Mouse (Mus musculus): ENCODE measurements at regions not wholly inside any gene's neighbourhood (a gene's known extent, or its start where the extent isn't known, plus 50 kb on each side); places are given as distances from the start of the nearest gene placed in this dataset.

DNA sequence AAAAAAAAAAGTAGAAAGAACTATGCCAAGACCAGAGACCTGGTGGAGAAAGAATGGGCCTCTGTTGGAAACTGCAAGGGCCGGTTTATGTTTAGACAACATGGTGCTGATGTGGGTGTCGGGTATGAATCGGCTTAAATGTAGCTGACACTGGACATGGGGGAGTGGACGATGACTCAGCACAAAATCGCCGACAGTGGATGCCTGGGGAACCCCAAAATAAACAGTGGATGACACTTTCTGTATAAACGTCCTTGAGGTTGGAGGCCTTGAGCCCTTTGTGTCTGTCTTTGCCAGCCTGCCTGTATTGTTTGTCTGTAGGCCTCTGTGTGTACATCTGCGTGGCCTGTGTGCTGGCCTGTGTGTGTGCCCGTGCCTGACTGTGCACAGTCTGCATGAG is 52.1 kb upstream of the Enah start:
- no peak for DNase-seq

DNA sequence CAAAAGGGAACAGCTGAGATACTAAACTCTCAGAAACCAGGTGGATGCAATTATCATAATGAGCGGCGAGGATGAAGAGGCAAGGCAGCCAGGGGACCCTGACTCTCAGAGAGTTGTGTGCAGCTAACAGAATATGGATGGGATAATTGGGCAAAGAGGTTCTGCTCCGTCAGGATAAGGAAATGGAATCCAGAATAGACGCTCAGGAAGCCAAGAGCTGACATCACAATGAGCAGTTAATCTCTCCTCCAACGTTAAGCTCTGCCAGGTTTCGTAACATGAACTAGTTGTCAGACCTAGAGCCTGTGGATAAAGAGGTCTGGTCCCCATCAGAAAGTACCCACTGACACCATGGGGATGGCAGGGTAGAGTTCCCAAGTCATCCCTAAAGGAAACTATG is 51.4 kb upstream of the Srp9 start:
- no peak for DNase-seq

DNA sequence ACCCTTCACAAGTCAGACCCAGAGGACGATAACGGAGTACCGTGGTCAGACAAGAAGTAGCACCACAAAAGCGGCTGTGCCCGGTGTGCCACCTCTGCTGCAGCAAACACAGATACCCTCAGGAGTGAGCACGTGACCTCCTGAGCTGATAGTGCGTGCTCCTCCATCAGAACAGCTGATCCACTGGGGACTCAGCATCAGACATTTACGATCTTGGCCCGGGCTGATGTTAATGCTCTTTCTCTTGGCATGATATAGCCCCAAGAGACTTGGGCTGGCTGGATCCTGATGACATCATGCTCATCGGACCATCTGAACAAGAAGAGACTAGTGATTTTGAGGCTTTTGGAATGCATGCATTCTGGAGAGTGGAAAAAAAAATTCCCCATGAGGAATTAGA is 50.3 kb upstream of the Srp9 start:
- peak; percentile 31 to 48 for DNase-seq
